Mouse (Mus musculus): ENCODE results near the gene Nkd1.
A peak's percentile ranks its signal among the peaks of the same experiment; 100 is the strongest.

Nkd1 gene

DNA sequence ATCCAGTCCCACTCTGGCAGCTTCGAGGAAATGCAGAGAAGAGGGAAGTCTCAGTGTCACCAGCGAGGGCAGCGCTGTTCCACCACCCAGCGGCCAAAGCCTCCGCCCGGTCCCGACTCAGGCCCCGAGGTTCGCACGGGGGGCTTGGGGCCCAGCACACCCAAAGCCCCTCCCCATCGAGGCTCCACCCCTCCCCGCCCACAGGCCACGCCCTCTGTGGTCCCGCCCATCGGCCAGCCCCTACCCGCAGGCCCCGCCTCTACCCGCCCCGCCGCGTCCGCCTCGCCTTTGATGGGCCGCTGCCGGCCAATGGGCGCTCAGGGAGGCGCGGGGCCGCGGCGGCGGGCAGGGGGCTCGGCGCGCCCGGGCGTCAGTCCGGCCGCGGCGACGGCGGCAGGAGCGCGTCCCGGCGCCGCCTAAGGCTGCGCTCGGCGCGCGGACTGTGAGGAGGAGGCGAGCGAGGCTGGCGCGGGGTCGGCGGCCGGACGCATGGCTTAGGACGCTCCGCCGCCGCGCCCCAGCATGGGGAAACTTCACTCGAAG is at the start of gene Nkd1:
TSS of gene Nkd1 (plus strand) at position 370 of the 543 bp plus-strand sequence.
- DNase-seq (ENCODE audit: low read depth) = no peak

DNA sequence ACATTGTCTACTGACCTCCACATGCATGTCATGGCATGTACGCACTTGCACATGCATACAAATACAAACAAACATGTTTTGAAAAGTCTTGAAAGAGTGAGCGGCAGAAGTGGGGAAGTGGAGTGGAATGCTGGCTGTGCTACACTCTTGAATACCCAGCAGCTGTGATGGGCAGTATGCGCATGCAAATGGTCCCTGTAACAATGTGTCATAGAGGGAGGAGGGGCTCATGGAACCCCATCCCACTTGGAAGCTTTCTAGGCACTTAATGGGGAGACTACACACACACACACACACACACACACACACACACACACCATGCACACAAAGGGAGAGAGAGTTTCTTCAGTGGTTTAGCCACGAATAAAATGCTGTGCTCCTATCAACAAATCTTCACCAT is 39.9 kb upstream of the Nkd1 start:
- no peak for DNase-seq (ENCODE audit: low read depth)

DNA sequence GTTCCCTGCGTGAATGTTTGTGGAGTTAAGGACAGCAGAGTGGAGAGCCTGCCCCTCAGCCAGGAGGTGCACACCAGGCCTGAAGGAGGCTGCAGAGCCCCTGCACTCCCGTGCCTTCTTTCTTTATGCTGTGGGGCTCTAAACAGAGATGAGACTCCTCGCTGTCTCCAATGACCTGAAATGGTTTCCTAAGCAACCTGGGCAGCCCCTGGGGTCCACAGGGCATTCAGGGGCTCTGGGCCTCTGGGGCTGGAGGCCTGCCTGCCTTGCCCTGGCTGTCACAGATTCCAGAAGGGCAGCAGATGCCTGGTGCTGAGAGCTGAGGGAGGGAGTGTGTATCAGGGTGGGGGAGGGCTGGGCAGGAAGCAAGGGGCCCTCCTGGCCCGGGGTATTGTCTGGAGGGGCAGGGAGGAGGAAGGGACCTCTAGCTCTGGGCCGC is 32.7 kb upstream of the Nkd1 start:
- no peak for DNase-seq (ENCODE audit: low read depth)

DNA sequence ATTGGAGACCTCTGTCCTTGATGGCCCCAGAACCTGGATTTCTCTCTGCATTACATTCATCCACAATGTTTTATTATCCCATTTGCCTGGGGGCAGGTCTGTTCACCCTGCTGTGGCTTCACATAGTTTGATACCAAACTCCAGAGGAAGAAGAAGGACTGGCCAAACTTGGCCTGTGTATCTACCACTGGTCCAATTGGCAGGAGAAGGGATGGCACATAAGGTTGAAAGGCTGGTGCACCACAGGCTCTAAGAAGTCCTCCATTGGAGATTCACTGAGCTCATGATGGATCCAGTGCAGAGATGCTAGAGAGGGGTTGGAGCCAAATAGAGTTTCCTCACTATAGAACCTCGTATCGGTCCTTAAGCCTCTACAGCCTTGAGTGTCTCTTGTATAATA is 27.1 kb upstream of the Nkd1 start:
- no peak for DNase-seq (ENCODE audit: low read depth)

DNA sequence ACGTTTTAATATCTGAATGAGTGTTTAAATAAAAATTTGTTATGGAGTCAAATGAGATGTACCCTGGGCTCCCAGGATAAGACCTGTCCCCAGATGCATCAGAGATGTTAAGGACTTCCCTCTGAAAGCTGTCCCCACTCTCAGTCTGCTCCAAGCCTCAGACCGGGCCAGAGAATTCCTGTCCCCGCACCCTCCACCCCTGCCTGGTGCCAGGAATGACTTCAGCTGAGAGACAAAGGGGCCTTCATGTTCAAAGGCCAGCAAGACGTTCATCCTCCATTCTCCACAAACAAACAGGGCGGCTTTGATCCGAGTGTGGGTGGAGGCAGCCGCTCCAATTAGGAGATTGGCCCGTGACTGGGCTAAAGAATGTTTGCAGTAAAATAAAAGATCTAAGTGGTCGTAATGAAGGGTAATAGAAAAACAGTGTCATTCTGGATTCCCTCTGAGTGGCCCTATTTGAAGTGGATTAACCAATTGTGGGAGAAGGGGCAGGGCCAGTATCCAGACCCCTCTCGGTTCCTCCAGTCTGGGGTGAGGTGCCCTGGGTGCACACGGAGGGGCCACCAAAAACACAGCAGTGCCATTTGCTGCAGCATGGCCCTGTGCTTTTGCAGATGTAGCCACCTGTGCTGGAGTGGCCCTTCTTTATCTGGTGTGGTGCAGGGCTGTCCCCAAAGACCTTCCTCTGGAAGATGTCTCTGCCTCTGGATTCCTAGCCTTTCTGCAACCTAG is 25.9 kb upstream of the Nkd1 start:
- no peak for DNase-seq (ENCODE audit: low read depth)

DNA sequence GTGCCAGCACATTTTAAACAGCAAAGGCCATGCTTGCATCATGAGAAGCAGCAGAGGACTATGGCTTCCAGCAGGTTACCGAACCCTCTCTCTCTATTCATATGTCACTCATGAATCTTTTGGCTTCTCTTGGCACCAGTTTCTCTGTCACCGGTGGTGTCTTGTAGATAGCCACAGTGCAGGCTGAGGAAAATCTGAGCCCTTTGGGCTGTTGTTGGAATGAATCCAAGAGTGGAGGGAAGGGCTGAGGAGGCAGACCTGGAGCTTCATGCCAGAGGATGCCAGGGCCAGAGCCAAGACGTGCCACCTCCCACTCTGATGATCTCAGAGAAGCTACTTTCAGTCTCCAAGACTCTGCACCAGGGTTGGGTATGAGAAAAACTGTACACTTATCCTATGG is 19.0 kb upstream of the Nkd1 start:
- no peak for DNase-seq (ENCODE audit: low read depth)

DNA sequence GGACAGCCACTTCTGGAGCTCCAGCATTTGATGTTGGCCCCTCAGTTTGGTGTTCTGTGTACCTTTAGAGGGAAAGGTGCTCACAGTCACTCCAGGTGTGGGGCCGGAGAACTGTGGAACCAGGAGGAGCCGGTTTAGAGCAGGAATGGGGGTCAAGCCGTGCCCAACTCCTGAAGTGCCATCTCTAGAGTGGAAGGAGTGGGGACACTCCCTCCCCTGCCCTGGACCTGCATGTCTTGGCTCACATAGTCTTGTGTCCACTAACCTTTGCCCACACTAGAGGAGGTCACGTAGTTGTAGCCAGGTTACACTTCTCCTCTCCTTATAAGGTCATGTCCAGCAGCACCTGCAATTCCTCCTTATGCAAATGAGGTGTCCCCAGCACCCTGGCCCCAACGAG is 14.2 kb upstream of the Nkd1 start:
- no peak for DNase-seq (ENCODE audit: low read depth)

DNA sequence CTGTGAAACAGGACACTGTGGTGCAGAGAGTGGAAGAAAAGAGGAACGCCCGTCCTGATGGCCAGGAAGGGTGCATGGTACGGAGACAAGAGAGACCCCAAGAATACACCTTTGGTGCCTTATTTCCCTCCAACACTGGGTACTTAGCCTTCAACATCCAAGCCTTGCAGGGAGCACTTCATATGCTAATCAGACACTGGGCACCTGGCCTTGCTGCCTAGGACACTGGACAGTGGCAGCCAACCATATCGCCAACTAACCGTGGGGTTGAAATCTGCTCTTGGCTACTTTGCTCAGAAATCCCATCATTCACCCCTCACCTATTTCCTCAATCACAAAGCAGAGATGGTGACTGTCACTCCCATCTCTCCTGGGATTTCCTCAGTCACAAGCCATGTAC is 10.1 kb upstream of the Nkd1 start:
- no peak for DNase-seq (ENCODE audit: low read depth)

DNA sequence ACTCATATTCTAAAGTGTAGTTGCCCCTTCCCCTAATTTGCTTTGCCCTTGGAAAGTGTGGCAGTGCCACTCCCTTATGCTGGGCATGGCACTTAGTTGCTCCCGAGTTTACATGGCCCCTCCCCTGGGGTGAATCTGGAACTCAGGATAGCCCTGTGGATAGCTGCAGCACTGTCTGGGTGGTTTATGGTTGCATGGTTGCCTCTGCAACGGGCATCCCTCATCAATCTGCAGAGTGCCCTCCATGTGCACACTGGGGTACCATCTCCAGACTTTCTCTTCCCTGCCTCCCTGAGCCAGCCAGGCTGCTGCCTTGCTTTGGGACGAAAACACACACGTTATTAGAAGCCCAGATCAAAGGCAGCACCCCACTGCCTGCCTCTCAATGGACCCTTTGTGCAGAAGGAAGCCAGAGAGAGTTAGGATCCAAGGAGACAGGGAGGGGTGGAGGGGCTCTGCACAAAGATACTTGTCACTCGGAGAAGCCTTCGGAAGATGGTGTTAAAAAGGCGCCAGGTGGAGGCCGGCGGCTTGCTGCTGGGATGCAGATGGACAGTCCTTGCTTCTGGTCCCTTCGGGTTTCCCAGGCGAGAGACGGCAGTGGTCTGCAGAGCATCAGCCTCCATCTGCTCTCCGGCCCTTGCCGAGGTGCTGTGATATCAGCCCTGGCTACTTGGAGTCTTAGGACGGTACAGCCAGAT is 8.9 kb upstream of the Nkd1 start:
- DNase-seq (ENCODE audit: low read depth) = no peak

DNA sequence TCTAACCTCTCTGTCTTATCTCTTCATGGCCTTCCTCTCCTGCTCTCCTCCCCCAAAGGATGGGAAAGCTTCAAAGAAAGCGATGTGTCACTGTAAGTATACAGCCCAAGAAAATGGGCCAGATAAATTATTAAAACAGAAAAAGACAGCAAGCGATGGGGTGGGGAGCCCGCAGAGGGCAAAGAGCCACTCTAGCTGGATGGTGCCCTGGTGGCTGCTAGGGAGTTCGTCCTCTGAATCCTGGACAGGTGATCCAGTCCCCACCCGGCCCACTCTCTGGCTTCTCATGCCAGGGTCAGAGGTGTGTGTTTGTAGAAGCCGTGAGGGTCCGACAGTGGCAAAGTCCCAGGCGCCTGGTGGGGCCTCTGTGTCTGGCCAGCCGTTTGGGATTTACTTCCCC is 3.1 kb upstream of the Nkd1 start:
- no peak for DNase-seq (ENCODE audit: low read depth)

DNA sequence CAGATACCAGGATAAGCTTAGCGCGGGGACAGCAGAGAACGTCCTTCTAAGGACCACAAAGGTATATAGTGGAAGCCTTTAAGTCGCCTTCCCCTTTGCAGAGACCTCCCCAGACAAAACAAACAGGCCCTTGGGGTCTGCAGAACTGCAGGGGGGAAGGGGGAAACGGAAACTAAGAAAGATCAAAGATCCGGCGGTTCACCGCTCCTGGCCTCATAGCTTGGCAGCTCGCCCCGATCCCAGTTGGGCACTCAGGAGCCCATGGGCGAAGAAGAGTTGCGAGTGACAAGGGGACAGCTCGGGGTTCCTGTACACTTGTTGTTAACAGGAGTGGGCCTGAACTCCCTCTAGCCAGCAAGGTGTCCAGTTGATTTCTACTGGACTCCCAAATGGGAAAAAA is 773 bp upstream of the Nkd1 start:
- DNase-seq (ENCODE audit: low read depth) = no peak

DNA sequence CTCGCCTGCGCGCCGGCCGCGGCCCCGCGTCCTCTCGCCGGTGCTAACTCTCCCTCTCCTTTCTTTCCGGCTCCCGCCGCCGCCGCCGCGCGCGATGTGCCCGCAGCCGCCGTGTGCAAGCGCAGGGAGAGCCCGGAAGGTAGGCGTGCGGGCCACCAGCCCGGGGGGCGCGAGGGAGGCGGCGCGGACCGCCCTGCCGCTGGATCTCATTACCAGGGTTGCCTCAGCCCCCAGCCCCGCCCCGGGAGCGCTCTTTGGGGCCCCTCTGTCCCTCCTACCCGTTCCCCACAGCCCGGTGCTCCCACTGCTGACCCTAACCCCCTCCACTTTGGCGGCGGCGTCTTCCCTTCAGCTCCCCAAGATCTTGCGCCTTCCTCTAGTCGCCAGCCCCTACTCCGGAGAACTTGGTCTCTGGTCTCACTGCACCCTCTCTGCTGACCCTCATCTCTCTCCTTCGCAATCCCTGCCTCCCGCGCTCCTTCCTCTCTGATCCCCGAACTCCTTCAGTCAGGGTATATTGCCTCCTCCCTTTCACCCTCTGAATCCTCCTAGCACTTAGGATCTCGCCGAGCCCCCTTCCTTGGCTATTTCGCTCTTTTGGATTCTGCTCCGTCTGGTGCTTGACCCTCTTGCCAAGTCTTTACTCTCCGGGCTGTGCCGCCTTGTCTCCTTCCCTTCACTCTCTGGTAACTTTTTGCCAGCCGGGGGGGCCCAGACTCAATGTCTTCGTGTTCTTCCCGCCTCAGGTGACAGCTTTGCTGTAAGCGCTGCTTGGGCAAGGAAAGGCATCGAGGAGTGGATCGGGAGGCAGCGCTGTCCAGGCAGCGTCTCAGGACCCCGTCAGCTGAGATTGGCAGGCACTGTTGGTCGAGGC is 624 bp downstream of the Nkd1 start:
- no peak for DNase-seq (ENCODE audit: low read depth)

DNA sequence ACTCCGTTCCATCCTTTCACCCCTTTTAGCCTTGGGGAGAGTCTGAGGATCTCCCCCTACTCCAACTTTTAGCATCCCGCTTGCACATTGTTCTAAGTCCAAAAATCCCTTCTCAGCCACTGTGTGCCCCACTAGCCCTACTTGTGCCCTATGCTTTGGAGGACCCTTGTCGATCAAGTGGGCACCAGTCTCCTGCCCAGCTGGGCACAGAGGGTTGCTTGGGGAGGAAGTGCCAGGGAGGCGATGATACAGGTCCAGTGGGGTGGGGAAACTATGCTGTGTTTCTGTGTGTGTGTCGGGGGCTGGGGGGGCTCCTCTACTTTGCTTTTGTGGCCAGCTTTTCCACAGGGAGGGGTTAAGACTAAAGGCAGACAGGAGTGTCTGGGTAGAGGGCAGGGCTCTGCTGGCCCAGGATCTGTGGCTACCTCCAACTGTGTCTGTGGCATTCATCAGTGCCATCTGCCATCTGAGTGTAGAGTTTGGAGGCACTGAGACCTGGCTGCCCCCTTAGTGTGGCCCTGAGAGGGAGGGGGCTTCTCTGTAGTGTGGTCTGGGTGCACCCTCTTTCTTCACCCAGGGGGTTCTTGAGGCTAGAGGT is 1.4 kb downstream of the Nkd1 start:
- DNase-seq (ENCODE audit: low read depth) = no peak

DNA sequence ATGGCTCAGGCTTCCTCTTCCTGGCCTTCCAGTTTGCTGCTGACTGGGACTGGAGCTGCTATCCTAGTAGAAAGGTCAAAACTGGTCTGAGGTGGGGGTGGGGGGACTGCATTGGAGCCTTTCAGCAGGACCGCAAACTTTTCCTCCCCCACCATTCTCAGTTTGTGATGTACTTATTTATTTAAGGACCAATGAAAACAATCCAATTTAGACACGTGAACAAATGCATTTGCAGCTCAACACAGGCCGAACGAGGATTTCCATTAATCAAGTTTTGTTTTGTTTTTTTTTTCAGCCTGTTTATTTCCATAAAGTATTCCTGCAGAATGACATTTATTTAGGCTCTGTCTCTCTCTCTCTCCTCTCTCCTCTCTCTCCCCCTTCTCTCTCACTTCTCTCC is 2.5 kb downstream of the Nkd1 start:
- no peak for DNase-seq (ENCODE audit: low read depth)

DNA sequence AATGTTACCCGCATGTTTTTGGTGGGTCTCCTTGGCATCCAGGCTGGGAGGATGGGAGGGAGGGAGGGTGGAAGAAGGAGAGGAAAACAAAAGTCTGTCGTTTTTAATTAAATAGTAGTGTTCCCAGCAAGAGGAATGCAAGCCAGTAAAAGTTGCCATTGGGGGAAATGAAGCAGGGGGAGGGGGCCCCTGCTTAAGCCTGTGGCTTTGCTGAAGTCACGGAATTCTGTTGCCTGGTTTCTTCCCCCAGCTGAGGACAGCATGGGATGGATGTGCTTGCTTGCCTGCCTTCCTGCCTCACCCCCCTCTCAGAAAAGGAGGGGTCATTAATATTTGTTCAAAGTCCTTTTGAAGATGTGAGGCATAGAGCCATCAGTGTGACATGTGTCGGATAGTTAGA is 3.0 kb downstream of the Nkd1 start:
- no peak for DNase-seq (ENCODE audit: low read depth)

DNA sequence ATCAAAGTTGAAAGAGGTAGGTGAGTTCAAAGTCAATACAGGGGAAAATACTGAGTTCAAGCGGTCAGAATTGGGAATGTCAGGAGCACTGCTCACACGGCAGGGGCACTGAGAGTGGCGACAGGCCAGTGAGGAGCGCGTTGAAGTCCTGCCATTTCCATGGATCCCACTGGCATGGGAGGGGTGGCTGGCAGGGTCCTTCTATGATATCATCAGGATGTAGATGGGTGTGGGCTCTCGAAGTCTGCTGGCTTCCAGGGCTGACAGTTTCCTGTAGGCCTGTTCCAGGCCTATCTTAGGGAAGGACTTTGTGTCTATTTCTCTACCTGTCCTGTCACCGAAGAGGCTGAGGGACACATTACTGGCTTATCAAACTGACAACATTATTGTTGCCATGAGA is 3.7 kb downstream of the Nkd1 start:
- no peak for DNase-seq (ENCODE audit: low read depth)

DNA sequence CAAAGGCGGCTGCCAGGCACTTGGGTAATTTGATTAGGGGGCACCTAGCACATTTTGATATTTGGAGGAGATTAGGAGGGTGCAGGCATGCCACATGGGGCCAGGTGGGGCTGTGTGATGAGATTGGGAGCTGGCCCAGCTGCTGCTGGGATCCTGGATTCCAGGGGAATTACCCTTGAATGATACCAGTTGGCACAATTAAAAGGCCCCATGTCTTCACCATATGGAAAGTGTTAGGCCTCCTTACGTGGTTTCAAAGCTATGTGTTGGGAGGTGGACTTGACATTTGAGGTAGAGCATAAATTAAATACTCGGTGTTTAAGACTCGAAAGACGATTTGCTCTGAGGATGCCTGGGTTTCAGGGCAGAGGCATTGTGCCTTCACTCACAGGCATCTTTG is 5.1 kb downstream of the Nkd1 start:
- no peak for DNase-seq (ENCODE audit: low read depth)

DNA sequence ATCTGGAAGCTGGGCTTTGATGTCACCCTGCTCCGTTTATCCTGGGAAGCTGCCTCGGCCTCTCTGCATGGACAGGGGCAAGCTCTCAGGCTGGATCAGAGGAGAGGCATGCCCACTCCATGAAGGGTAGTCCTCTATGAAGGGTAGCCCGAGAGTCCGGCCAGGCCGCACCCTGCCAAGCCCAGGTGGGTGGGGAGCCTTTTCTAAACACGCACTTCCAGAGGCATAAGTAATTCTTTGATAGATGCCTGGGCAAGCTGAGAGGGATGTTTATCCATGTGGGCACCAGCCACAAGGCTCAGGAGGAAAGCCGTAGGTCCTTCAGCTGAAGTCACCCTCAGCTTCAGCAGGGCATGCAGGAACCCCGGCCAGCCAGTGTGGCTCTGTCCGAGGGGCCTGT is 7.0 kb downstream of the Nkd1 start:
- no peak for DNase-seq (ENCODE audit: low read depth)

DNA sequence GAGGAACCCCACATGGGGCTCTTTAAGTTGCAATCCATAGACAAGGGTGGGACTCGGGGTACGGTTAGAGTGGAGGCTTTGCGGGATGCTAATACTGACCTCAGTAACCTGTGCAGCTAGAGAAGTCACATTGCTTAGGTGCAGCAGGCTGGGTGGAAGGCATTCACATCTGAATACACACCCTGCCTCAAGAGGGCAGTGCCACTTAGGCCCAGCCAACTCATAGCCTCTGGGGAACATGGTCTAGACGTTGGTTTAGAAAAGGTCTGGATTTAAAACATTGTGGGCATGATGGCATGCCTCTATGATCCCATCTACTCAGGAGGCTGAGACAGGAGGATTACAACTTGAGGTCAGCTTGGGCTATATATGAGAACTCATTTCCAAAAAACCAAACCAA is 8.6 kb downstream of the Nkd1 start:
- no peak for DNase-seq (ENCODE audit: low read depth)

DNA sequence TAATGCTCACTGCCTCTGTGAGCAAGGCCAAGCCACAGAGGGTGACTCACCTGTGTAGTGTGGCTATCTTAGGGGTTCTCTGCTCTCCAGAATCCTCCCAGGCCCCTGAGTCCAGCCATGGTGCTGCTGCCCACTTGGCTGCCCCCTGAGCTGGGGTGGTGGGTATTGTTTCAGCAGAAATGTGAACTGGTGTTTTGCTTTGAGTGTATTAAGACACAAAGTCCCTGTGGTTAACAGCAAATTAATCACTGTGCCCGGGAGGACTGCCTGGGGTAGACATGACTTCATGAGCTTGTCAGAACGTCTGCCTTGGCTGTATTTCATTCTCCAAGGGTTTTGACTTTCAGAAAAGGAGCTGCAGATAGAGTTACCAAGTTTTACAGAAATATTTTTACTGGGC is 15.9 kb downstream of the Nkd1 start:
- DNase-seq (ENCODE audit: low read depth) = peak; percentile 80

DNA sequence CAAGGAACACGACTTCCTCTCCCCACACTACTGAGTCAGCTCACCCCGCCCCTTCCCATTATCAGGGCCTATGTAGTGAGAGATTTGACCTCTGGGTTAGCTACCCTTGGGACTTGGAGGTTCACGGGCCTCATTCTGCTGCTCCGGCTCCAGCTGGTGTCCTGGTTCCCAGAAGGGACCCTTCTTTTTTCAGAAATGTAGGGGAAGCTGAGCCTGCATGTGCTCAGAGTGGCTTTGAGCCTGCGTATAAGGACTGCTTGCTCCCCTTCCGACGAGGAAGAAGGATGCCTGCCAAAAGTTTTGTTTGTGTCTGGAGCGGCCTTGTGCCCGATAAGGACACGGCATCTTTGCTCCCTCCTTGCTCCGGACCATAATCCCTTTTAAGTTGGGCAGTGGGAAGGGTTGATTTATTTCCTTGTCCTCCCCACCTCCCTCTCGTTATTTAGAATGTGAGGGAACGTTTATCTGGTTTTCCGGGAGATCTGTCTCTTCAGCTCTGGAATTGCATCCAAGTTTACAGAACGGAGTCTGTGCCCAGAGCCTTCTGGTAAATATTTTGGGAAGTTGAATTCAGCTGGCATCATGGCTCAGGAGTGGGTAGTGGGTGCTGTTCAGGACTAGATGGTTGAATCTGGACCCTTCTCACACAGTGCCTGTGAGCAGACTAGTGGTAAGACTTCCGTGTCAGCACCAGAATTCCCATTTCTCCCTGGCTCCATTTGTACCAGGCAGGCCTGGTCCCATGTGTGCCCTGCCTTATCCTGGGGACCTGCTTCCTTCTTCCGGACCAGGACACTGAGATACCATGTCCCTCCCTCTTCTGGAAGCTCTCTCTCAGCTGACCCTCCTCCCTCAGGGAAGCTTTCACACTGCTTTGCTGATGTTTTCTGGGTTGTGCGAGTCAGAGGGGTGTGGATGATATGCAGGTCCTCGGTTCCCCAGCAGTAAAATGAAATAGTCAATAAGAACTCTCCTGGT is 17.1 kb downstream of the Nkd1 start:
- no peak for DNase-seq (ENCODE audit: low read depth)

Data from fibroblast of lung, adult 2 months (primary cell).